Mouse (Mus musculus): ENCODE results near the gene Ikbip.

Gene Ikbip

GRCm38 (mm10) chr10:91082550-91083392, at the start of gene Ikbip, which contains the start of gene Apaf1:
Ikbip (plus strand) TSS chr10:91082940.
Apaf1 (minus strand) TSS chr10:91082770.
- peak; percentile 93 for DNase-seq (ENCODE audit: low read depth)

GRCm38 (mm10) chr10:91033942-91034341, 48.8 kb upstream of the Ikbip start:
- peak; percentile 43 for DNase-seq (ENCODE audit: low read depth)

GRCm38 (mm10) chr10:91049696-91050095, 33.0 kb upstream of the Ikbip start:
- DNase-seq (ENCODE audit: low read depth): no peak

- no peak for DNase-seq (ENCODE audit: low read depth)
Observed at GRCm38 (mm10) chr10:91051156-91051555, 31.6 kb upstream of the Ikbip start.

- DNase-seq (ENCODE audit: low read depth): no peak
Observed at GRCm38 (mm10) chr10:91052734-91053133, 30.0 kb upstream of the Ikbip start.

GRCm38 (mm10) chr10:91060742-91061141, 22.0 kb upstream of the Ikbip start:
- no peak for DNase-seq (ENCODE audit: low read depth)

- no peak for DNase-seq (ENCODE audit: low read depth)
Observed at GRCm38 (mm10) chr10:91062355-91062754, 20.4 kb upstream of the Ikbip start.

- no peak for DNase-seq (ENCODE audit: low read depth)
Observed at GRCm38 (mm10) chr10:91071768-91072167, 11.0 kb upstream of the Ikbip start.

- no peak for DNase-seq (ENCODE audit: low read depth)
Observed at GRCm38 (mm10) chr10:91073345-91073744, 9.4 kb upstream of the Ikbip start.

GRCm38 (mm10) chr10:91076667-91077066, 6.1 kb upstream of the Ikbip start:
- no peak for DNase-seq (ENCODE audit: low read depth)

GRCm38 (mm10) chr10:91080540-91080939, 2.2 kb upstream of the Ikbip start:
- peak; percentile 28 for DNase-seq (ENCODE audit: low read depth)

- peak; percentile 31 for DNase-seq (ENCODE audit: low read depth)
Observed at GRCm38 (mm10) chr10:91081959-91082507, 707 bp upstream of the Ikbip start.

GRCm38 (mm10) chr10:91083393-91083927, 720 bp downstream of the Ikbip start:
- DNase-seq (ENCODE audit: low read depth): peak; percentile 27

- no peak for DNase-seq (ENCODE audit: low read depth)
Observed at GRCm38 (mm10) chr10:91092812-91093211, 10.1 kb downstream of the Ikbip start.

- DNase-seq (ENCODE audit: low read depth): no peak
Observed at GRCm38 (mm10) chr10:91094251-91095104, 11.7 kb downstream of the Ikbip start.

- DNase-seq (ENCODE audit: low read depth): no peak
Observed at GRCm38 (mm10) chr10:91098056-91098455, 15.3 kb downstream of the Ikbip start.

GRCm38 (mm10) chr10:91100101-91100500, 17.4 kb downstream of the Ikbip start:
- no peak for DNase-seq (ENCODE audit: low read depth)

- DNase-seq (ENCODE audit: low read depth): no peak
Observed at GRCm38 (mm10) chr10:91101936-91102335, 19.2 kb downstream of the Ikbip start.

GRCm38 (mm10) chr10:91102799-91103590, 20.3 kb downstream of the Ikbip start:
- DNase-seq (ENCODE audit: low read depth): no peak

- DNase-seq (ENCODE audit: low read depth): no peak
Observed at GRCm38 (mm10) chr10:91105981-91106380, 23.2 kb downstream of the Ikbip start.

GRCm38 (mm10) chr10:91109841-91110240, 27.1 kb downstream of the Ikbip start:
- DNase-seq (ENCODE audit: low read depth): no peak

All from c-Kit-positive CD71-positive TER-119-negative erythroid progenitor cells, embryonic 14.5 days (primary cell).